Mouse (Mus musculus) lung, adult 2 months (tissue): ENCODE measurements around the gene Gm3776.
"Not testable (repeated sequence)": the region's sequence is repeated elsewhere in the genome, so short reads cannot be mapped to it uniquely, and the experiment has no call there.

Experiments used
- CTCF ChIP-seq: fragments of 200-500 bp; IDR thresholded peaks from 2 replicates; pipeline ENCODE4 v1.5.1; 2011; ENCODE audit warnings: mild to moderate bottlenecking, low read length, control low read depth; ENCODE audit not compliant: insufficient read depth
- POLR2A ChIP-seq: fragments of 200-500 bp; IDR thresholded peaks from 2 replicates; pipeline ENCODE4 v1.6.1; 2011; ENCODE audit warnings: low read depth, mild to moderate bottlenecking, control low read depth, low read length, borderline replicate concordance; ENCODE audit errors: extremely low read depth

GRCm38 (mm10) chr9:78233121-78233695 is 23.7 kb upstream of the Gm3776 start:
- not testable (repeated sequence) for TF ChIP-seq POLR2A, CTCF
